Mouse (Mus musculus) MEL (cell line): ENCODE measurements around the gene Ccdc85c. TPM values are rescaled to one million over a fixed set of nuclear protein-coding genes. Genes with fewer than 3 reads are reported as not detected.

ENCODE experiments used
- DNase-seq: peaks from one replicate; pipeline ENCODE4 v3.0.0; 2011; ENCODE audit warnings: low read depth, low spot score
- H3K27ac ChIP-seq: 2 replicates; pipeline ENCODE4 v1.5.1; 2012; ENCODE audit warnings: low read depth, mild to moderate bottlenecking, control low read depth, low read length, moderate library complexity; ENCODE audit not compliant: control insufficient read depth
- H3K27me3 ChIP-seq, 2 experiments: fragments of 150-350 bp in 1 of 2; sonication (generic) in 1 of 2; 2 replicates each; pipeline ENCODE4 v1.6.1; 2012; ENCODE audit warnings: low read length in 2 of 2, mild to moderate bottlenecking in 2 of 2, improper control_type of control experiment in 1 of 2, moderate library complexity in 1 of 2; ENCODE audit not compliant: insufficient read depth in 2 of 2, control insufficient read depth in 1 of 2
- H3K36me3 ChIP-seq, 2 experiments: 2 replicates each; pipeline ENCODE4 v1.6.1; 2012 to 2014; ENCODE audit warnings: low read length in 2 of 2, improper control_type of control experiment in 1 of 2, inconsistent platforms in 1 of 2, mild to moderate bottlenecking in 1 of 2; ENCODE audit not compliant: insufficient read depth in 2 of 2, control insufficient read depth in 1 of 2
- H3K4me1 ChIP-seq, 2 experiments: fragments of 150-350 bp in 1 of 2; sonication (generic) in 1 of 2; 2 replicates each; pipeline ENCODE4 v1.6.1; 2012; ENCODE audit warnings: low read length in 2 of 2, improper control_type of control experiment in 1 of 2, mild to moderate bottlenecking in 1 of 2; ENCODE audit not compliant: insufficient read depth in 2 of 2, control insufficient read depth in 1 of 2
- H3K4me3 ChIP-seq, 2 experiments: fragments of 150-350 bp in 1 of 2; sonication (generic) in 1 of 2; 2 replicates each; pipeline ENCODE4 v1.5.1; 2012; ENCODE audit warnings: low read depth in 2 of 2, low read length in 2 of 2, mild to moderate bottlenecking in 2 of 2, moderate library complexity in 2 of 2, control low read depth in 1 of 2, improper control_type of control experiment in 1 of 2; ENCODE audit not compliant: control insufficient read depth in 1 of 2, insufficient read depth in 1 of 2
- H3K79me2 ChIP-seq: 2 replicates; pipeline ENCODE4 v1.6.1; 2012; ENCODE audit warnings: mild to moderate bottlenecking, low read length, moderate library complexity; ENCODE audit not compliant: control insufficient read depth, poor library complexity, insufficient read depth
- H3K9ac ChIP-seq: 2 replicates; pipeline ENCODE4 v1.6.1; 2012; ENCODE audit warnings: low read depth, mild to moderate bottlenecking, control low read depth, low read length, moderate library complexity; ENCODE audit not compliant: control insufficient read depth, poor library complexity, severe bottlenecking
- H3K9me3 ChIP-seq: fragments of 150-350 bp; sonication (generic); replicated peaks from 2 replicates; pipeline ENCODE4 v1.6.1; 2012; ENCODE audit warnings: mild to moderate bottlenecking, low read length, improper control_type of control experiment, moderate library complexity; ENCODE audit not compliant: insufficient read depth
- CTCF ChIP-seq, 3 experiments: IDR thresholded peaks in 2 of 3; conservative IDR thresholded peaks in 1 of 3; 2 replicates each; pipeline ENCODE4 v1.5.1; 2011 to 2012; ENCODE audit warnings: low read length in 3 of 3, low read depth in 2 of 3, mild to moderate bottlenecking in 2 of 3, improper control_type of control experiment in 1 of 3, inconsistent platforms in 1 of 3, mixed read lengths in 1 of 3, moderate library complexity in 1 of 3; ENCODE audit not compliant: control insufficient read depth in 1 of 3, insufficient read depth in 1 of 3, poor library complexity in 1 of 3, severe bottlenecking in 1 of 3
- GABPA ChIP-seq: IDR thresholded peaks from 2 replicates; pipeline ENCODE4 v1.6.1; 2012; ENCODE audit warnings: low read depth, mild to moderate bottlenecking, inconsistent platforms, low read length, improper control_type of control experiment, moderate library complexity
- MAX ChIP-seq: IDR thresholded peaks from 2 replicates; pipeline ENCODE4 v1.6.1; 2011; ENCODE audit warnings: low read length, improper control_type of control experiment
- MAZ ChIP-seq: IDR thresholded peaks from 2 replicates; pipeline ENCODE4 v1.6.1; 2012; ENCODE audit warnings: low read depth, mild to moderate bottlenecking, inconsistent platforms, low read length, improper control_type of control experiment
- MYC ChIP-seq: IDR thresholded peaks from 2 replicates; pipeline ENCODE4 v1.6.1; 2011; ENCODE audit warnings: low read depth, mild to moderate bottlenecking, low read length, improper control_type of control experiment, moderate library complexity
- POLR2AphosphoS2 ChIP-seq: IDR thresholded peaks from 2 replicates; pipeline ENCODE4 v1.6.1; 2011; ENCODE audit warnings: low read length, improper control_type of control experiment
- RAD21 ChIP-seq: IDR thresholded peaks from 2 replicates; pipeline ENCODE4 v1.6.1; 2011; ENCODE audit warnings: mild to moderate bottlenecking, low read depth, low read length, improper control_type of control experiment
- SMC3 ChIP-seq: IDR thresholded peaks from 2 replicates; pipeline ENCODE4 v1.6.1; 2011; ENCODE audit warnings: low read depth, low read length, improper control_type of control experiment
- UBTF ChIP-seq: IDR thresholded peaks from 2 replicates; pipeline ENCODE4 v1.6.1; 2012; ENCODE audit warnings: low read depth, mild to moderate bottlenecking, inconsistent platforms, low read length, improper control_type of control experiment, moderate library complexity, borderline replicate concordance; ENCODE audit not compliant: insufficient read depth
- polyA plus RNA-seq, 2 experiments: library from polyadenylated mRNA; stranded (reverse) in 1 of 2; unstranded in 1 of 2; fragments of >175 nt in 1 of 2; fragments of >200 nt in 1 of 2; gene quantifications; 2 replicates each; pipeline versions ENCODE4 v1.2.1 to v1.2.4; 2012; ENCODE audit warnings: low replicate concordance in 2 of 2, low read depth in 1 of 2; ENCODE audit not compliant: insufficient read length in 2 of 2, insufficient read depth in 1 of 2, missing spikeins in 1 of 2
- total RNA-seq: library from RNA; depleted of rRNA; stranded (reverse); fragments of 300-350 nt; gene quantifications from 2 replicates; pipeline ENCODE4 v1.2.3, GENCODE M21; 2012; rRNA removed

Ccdc85c gene
- total and polyA plus RNA-seq, 3 experiments: 19.8 to 24.8 TPM; not detected in 1

- H3K4me1 ChIP-seq: no peaks in the 10 kb centered on the region
- peak; percentile 59 for DNase-seq
- peaks cover 5% of the 10 kb centered on the region; the same call in 1 of the 2 replicates for H3K79me2 ChIP-seq
- TF ChIP-seq CTCF (IDR thresholded peaks at IDR 0.05 in 2 of 3, conservative IDR thresholded peaks at IDR 0.05 in 1 of 3; ENCODE audit: control insufficient read depth in 1 of 3, insufficient read depth in 1 of 3, low read depth in 2 of 3, low read length in 3 of 3, poor library complexity in 1 of 3, severe bottlenecking in 1 of 3) (peak; percentile 37 to 55 (median 54); a peak in 5 of 6 replicates), GABPA (no peak), SMC3 (peak; percentile 22; the same call in 1 of the 2 replicates), RAD21 (peak; percentile 34), POLR2AphosphoS2 (no peak), MAZ (no peak), UBTF (no peak), MYC (no peak)
- H3K4me3 ChIP-seq: no peak overlapping the region
- H3K36me3 ChIP-seq: peaks cover 0 to 12% of the 10 kb centered on the region in 2 experiments; a peak in 2 of 4 replicates
- H3K9ac ChIP-seq: no peak overlapping the region
- H3K27me3 ChIP-seq: no peaks in the 10 kb centered on the region
- H3K9me3 ChIP-seq: no peaks in the 10 kb centered on the region
- no peak overlapping the region for H3K27ac ChIP-seq
These were observed 113.2 kb downstream of the Ccdc85c start for GRCm38 (mm10) chr12:108162036-108162435.

- no peaks in the 10 kb centered on the region for H3K79me2 ChIP-seq
- no peak overlapping the region for H3K4me3 ChIP-seq
- H3K27ac ChIP-seq: no peak overlapping the region
- H3K4me1 ChIP-seq: no peaks in the 10 kb centered on the region
- no peaks in the 10 kb centered on the region for H3K27me3 ChIP-seq
- H3K9ac ChIP-seq: no peak overlapping the region
- TF ChIP-seq CTCF (IDR thresholded peaks at IDR 0.05 in 2 of 3, conservative IDR thresholded peaks at IDR 0.05 in 1 of 3; ENCODE audit: control insufficient read depth in 1 of 3, insufficient read depth in 1 of 3, low read depth in 2 of 3, low read length in 3 of 3, poor library complexity in 1 of 3, severe bottlenecking in 1 of 3) (peak in 1 of 3 experiments; percentile 17; a peak in 1 of 6 replicates), MAX (no peak)
- DNase-seq: no peak
- peaks cover 0 to 12% of the 10 kb centered on the region in 2 experiments; a peak in 2 of 4 replicates for H3K36me3 ChIP-seq
- no peaks in the 10 kb centered on the region for H3K9me3 ChIP-seq
These were observed 115.4 kb downstream of the Ccdc85c start for GRCm38 (mm10) chr12:108159863-108160262.

Other genes starting within 250 kb of the Ccdc85c start
- 38.4 and 40.1 TPM in 2 replicates for gene Setd3, start 96.1 kb downstream of the Ccdc85c start, total RNA-seq
- 10 to 100 TPM in 1 of 2 experiments, not detected in 1; 59.9 TPM for gene Setd3, start 96.1 kb downstream of the Ccdc85c start, polyA plus RNA-seq
- 7.6 and 8.9 TPM in 2 replicates for gene Ccnk, start 95.8 kb downstream of the Ccdc85c start, total RNA-seq
- gene Ccnk, start 95.8 kb downstream of the Ccdc85c start, polyA plus RNA-seq: 10 to 100 TPM; 62.8 to 69.6 TPM
- gene Hhipl1, start 30.8 kb upstream of the Ccdc85c start, total RNA-seq: not detected in 2 replicates
- gene Hhipl1, start 30.8 kb upstream of the Ccdc85c start, polyA plus RNA-seq: not detected
- gene Cyp46a1, start 59.0 kb upstream of the Ccdc85c start, total RNA-seq: not detected in 2 replicates
- not detected for gene Cyp46a1, start 59.0 kb upstream of the Ccdc85c start, polyA plus RNA-seq
- not detected in 2 replicates for gene Eml1, start 95.5 kb upstream of the Ccdc85c start, total RNA-seq
- gene Eml1, start 95.5 kb upstream of the Ccdc85c start, polyA plus RNA-seq: not detected